Mouse (Mus musculus) spleen, adult 2 months (tissue): ENCODE results near the gene Ankrd10.

Experiments
- CTCF ChIP-seq: fragments of 200-500 bp; IDR thresholded peaks from 2 replicates; pipeline ENCODE4 v1.5.1; 2011; ENCODE audit warnings: mild to moderate bottlenecking, inconsistent platforms; ENCODE audit not compliant: insufficient read depth, insufficient read length, insufficient replicate concordance; ENCODE audit errors: extremely low read depth
- POLR2A ChIP-seq: fragments of 200-500 bp; IDR thresholded peaks from 2 replicates; pipeline ENCODE4 v1.6.1; 2011; ENCODE audit warnings: low read depth, low read length, inconsistent platforms

- TF ChIP-seq CTCF (no peak), POLR2A (no peak)
Measured at GRCm38 (mm10) chr8:11634331-11635011, 1.1 kb downstream of the Ankrd10 start.
